Mouse (Mus musculus) left cerebral cortex, adult 8-10 months (tissue): Measurements from ENCODE around the gene Kirrel3. TPM values are rescaled to one million over a fixed set of nuclear protein-coding genes. Genes with fewer than 3 reads are reported as not detected.
A peak's percentile ranks its signal among the peaks of the same experiment; 100 is the strongest.

ENCODE experiments used
- DNase-seq, 2 experiments: peaks; one replicate each; pipeline ENCODE4 v3.0.0; 2022; ENCODE audit warnings: low spot score in 2 of 2
- total RNA-seq, 4 experiments: library from RNA; stranded (reverse); gene quantifications; 2 replicates each; pipeline ENCODE4 v1.2.4; 2022

The Kirrel3 gene
- total RNA-seq, 4 experiments from 2014 or later: 52.5 to 62.2 (median 53.9) TPM

- DNase-seq: no peak
Measured at GRCm38 (mm10) chr9:34939621-34940020, 453.9 kb downstream of the Kirrel3 start.

- no peak for DNase-seq
Measured at GRCm38 (mm10) chr9:34942122-34942831, 456.6 kb downstream of the Kirrel3 start.

- no peak for DNase-seq
Measured at GRCm38 (mm10) chr9:34942996-34943395, 457.3 kb downstream of the Kirrel3 start.

GRCm38 (mm10) chr9:34945301-34945700, 459.6 kb downstream of the Kirrel3 start:
- no peak for DNase-seq

- DNase-seq: no peak
Measured at GRCm38 (mm10) chr9:34947258-34947657, 461.6 kb downstream of the Kirrel3 start.

- DNase-seq: no peak
Measured at GRCm38 (mm10) chr9:34947717-34948116, 462.0 kb downstream of the Kirrel3 start.

- DNase-seq: no peak
Measured at GRCm38 (mm10) chr9:34953420-34953819, 467.7 kb downstream of the Kirrel3 start.

GRCm38 (mm10) chr9:34954212-34954611, 468.5 kb downstream of the Kirrel3 start:
- no peak for DNase-seq

GRCm38 (mm10) chr9:34956512-34956911, 470.8 kb downstream of the Kirrel3 start:
- no peak for DNase-seq

- peak in 1 of 2 experiments; percentile 27 for DNase-seq
Measured at GRCm38 (mm10) chr9:34957691-34958090, 472.0 kb downstream of the Kirrel3 start.

GRCm38 (mm10) chr9:34958183-34958830, 472.6 kb downstream of the Kirrel3 start:
- DNase-seq: peak in 1 of 2 experiments; percentile 36

- no peak for DNase-seq
Measured at GRCm38 (mm10) chr9:34960736-34961135, 475.0 kb downstream of the Kirrel3 start.

GRCm38 (mm10) chr9:34961171-34961570, 475.5 kb downstream of the Kirrel3 start:
- DNase-seq: no peak

GRCm38 (mm10) chr9:34962251-34962650, 476.6 kb downstream of the Kirrel3 start:
- DNase-seq: no peak

- DNase-seq: no peak
Measured at GRCm38 (mm10) chr9:34963593-34963992, 477.9 kb downstream of the Kirrel3 start.

GRCm38 (mm10) chr9:34964172-34965040, 478.7 kb downstream of the Kirrel3 start:
- no peak for DNase-seq

GRCm38 (mm10) chr9:34965041-34965415, 479.3 kb downstream of the Kirrel3 start:
- DNase-seq: no peak

GRCm38 (mm10) chr9:34967772-34968171, 482.1 kb downstream of the Kirrel3 start:
- no peak for DNase-seq

- no peak for DNase-seq
Measured at GRCm38 (mm10) chr9:34969881-34970490, 484.3 kb downstream of the Kirrel3 start.

- no peak for DNase-seq
Measured at GRCm38 (mm10) chr9:34974326-34974725, 488.6 kb downstream of the Kirrel3 start.

GRCm38 (mm10) chr9:34975245-34975644, 489.6 kb downstream of the Kirrel3 start:
- DNase-seq: no peak
